Mouse (Mus musculus) bone marrow macrophage, adult 2 months (primary cell): ENCODE results near the gene Ccdc96.

Experiments
- CTCF ChIP-seq: IDR thresholded peaks from 2 replicates; pipeline ENCODE4 v1.5.1; 2012; ENCODE audit warnings: low read depth, mild to moderate bottlenecking, low read length, moderate library complexity
- POLR2A ChIP-seq: IDR thresholded peaks from 2 replicates; pipeline ENCODE4 v1.6.1; 2012; ENCODE audit warnings: mild to moderate bottlenecking, low read depth, low read length, borderline replicate concordance

GRCm38 (mm10) chr5:36444611-36445010 is 39.8 kb upstream of the Ccdc96 start:
- no peak for TF ChIP-seq POLR2A
- no peak for TF ChIP-seq CTCF
